Mouse (Mus musculus) layer of hippocampus, postnatal 25 days (tissue): ENCODE measurements at regions not wholly inside any gene's neighbourhood (a gene's known extent, or its start where the extent isn't known, plus 50 kb on each side); places are given as distances from the start of the nearest gene placed in this dataset.

Experiments
- DNase-seq, 2 experiments: peaks; one replicate each; pipeline ENCODE4 v3.0.0; 2022; ENCODE audit warnings: mixed read lengths in 2 of 2, low spot score in 1 of 2; ENCODE audit errors: extremely low spot score in 1 of 2

DNA sequence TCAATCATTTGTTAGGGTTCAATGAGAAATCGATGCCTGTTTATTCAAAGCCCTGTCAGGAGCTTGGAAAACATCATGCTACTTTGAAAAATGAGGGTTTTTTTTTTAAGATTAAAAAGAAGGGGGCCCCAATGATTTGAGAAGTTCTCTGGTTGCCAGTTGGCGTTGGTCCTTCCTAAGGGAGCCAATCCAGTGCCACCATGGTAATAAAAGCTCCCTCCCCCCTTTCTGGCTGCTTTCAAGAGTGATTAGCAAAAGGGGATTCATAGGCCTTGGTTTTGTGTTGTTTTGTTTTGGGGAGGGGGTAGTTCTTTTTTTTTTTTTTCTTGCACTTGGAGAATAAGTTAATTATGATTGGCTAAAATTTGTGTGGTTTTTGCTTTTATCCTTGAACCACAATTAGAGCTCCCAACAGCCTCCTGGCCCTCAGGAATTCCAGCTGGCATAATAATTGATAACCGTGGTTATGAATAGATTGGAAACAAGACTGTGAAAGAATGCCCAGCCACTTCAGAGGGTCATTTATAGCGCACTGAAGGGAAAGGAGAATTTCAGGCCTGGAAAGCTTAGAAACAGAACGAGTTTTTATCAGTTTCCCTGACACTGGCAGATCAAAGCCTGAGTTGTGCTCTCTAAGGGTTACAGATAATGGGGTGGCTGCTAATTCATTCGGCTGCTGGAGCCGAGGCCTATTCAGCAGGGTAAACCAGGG, 266.0 kb downstream of the Fam49a start:
- DNase-seq, result no peak

DNA sequence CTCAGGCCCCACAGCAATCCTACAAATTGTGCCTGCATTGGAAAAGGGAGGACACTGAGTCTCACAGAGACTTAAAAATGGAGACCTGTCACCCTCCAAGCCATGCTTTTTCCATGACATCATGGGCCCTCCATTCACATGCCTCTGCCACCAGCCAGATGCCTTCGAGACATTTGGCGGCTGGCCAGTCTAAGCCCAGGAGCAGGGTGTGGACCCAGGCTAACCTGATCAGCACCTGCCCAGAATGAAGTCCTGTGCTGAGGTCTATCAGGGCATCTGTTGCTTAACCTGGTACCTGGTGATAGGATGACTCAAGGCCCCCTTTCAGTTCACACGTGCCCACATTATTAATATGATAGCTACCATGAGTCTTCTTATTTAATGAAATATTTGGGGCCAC, 265.4 kb downstream of the Fam49a start:
- no peak for DNase-seq

DNA sequence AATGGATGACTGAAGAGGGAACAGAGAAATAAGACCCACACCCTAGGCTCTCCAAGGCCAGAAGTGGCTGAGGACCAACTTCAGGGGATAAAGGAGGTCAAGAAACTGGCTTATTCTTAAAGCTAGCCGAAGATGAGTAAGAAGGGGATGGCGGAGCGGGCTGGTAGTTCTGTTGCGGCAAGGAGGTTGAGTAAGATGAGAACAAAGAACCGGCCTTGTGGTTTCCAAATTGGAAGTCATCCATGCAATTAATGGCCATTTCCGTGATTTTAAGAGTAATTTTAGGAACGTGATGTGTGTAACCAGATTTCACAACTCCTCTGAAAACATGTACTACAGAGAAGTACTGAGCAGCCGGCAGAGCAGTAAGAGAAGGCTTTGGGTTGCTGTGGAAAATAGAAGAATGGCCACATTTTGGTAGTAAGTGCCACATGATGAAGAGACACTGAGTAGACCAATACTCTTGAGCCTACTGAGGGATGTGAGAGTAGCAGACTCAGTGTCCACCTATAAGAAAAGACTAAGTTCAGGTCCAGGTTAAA, 258.4 kb downstream of the Fam49a start:
- no peak for DNase-seq

DNA sequence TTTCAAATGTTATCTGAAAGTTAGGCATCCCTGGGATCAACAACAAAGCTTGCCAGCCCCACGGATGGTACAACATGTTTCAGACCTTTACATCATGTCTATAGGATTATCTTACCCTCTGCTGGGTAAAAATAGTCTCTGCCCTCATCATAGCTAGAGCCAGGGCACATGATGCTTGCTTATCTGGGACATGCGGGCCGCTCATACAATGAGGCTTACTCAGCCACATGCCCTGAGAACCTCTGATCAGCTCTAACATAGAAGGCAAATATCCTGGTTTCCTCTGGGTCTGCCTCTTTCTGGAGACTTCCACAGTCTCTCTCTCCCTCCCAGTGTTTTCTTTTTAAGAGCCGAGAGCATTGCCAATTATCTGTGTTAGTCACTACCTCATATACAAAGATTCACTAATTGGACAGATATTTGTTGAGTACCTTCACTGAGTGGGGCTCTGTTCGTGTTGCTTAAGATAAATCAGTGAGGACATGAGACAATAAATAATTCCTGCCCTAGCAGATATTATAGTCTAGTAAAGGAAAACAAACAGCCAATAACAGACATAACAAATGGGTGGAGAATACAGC, 256.6 kb downstream of the Fam49a start:
- DNase-seq, result no peak

DNA sequence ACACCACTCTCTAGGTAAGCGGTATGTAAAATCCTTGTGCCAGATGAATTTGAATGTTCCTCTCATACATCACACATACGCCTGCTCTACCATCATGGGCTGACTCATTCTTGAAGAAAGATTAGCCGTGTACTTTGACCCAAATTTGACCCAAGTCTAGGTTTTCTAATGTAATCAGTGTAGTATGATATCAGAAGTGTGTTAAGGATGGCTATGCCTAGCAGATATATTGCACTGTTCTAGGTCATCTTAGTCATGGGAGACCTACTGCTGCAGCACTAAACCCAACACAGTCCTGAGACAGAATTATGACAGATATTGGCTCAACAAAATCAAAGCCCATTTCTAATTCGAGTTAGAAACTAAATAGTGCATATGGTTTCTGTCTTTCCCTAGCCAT, 255.1 kb downstream of the Fam49a start:
- DNase-seq, result no peak

DNA sequence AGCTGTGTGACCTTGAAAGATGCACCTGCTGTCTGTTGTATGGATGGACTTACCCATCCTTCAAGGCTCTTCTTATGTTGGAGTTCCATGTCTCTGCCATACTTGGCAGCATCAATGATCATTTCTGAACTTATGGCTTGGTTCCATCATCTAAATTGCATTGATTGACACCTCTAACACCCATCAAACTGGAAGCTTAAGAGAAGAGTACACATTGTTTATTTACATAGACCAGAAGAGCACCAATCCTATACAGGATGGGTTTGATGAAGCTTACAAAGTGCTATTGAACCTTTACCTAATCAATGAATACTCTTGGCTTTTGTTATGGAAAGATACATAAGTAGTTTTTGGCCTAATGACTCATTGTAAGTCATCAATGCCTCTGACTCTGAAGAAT, 248.8 kb downstream of the Fam49a start:
- no peak for DNase-seq

DNA sequence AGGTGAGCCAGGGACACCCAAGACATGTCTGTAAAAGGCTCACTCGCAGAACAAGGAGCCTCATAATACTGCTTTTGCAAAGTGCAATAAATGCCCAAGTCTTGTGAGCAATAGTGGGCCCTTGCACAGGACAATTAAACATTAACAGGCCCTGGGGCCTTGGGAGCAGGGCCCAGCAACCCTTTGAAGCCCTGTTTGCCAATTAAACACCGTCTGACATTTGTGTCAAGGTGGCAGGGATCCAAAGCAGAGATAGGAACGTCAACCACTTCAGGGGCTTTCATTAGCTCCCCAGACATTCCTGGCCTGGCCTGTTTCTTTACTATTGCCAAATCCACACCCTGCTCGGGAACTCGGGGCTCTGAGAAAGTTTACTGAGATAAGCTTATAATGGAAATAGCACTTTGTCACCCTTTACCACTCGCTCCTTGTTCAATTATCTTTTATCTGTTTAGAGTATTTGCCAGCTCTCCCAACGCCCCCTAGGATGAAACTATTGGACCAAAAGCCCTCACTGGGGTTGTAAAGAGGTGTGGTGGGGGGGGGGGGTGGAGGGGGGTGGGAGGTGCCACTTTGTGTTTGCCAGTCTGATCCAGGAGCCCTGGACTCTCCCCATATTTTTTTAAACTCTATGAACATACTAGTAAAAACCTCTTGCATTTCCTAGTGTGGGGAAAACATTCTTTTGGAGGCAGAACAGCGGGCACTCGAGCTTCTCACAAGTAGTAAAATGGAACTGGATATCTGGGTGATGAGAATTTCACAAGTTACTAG, 247.4 kb downstream of the Fam49a start:
- DNase-seq, result no peak

DNA sequence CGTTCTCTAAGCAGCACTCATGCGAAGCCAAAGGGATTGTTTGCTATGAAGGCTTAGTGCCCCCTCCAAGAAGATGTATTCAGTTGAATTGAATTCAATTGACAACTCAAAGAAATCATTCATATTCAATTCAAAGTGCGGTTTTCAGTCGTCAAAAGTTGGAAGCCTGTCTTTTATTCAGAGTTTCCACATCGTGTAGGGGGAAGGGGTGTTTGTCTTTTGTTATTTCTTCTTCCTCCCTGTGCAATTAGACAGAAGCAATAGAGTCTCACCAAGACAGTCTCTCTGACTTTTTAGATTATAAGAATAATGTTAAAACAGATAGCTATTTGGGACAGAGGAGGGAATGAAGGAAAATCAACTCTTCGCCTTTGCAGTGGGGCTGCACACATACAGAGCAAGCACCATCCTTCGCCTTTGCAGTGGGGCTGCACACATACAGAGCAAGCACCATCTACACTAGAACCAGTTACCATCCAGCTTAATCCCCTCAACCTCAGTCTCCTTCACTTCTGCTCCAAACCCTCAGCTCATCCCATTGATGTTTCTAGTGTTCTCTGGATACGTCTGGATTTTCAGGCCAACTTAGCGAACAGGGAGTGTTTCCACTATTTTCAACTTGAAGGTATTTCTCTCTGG, 246.7 kb downstream of the Fam49a start:
- DNase-seq, result no peak

DNA sequence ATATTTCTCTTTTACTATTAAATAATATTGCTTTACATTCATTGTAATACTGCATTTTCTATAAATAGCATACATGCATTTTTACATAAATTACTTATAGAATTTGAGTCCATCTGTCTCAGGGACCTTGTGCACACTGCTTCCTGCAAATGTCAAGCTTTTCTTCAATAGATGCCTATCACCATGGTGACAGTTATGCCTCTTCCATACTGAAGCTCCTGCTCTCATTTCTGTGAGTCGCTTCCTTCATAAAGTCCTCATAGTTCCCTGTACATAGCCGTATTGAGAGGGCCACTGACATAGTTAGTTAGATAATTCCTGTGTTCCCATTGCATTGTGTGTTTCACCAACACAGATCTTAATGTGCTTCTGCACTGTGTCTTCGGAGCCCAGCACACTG, 244.7 kb downstream of the Fam49a start:
- no peak for DNase-seq

DNA sequence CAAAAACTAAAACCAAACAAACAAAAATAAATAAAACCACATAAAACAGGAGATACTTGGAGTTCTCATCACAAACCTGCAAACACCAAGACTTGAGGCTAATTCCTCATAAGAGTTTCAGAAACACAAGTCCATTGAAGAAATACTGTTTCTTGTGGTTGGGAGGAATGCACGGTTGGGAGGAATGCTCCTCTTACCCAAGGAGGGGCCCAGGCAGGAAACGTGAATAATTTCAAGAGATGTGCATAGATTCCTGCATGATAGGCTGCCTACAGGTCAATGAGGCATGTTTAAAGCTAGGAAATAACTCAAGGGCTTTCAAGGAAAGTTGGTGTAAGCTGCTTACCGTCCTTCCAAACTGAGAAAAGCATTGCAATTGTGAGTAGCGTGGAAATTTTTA, 243.7 kb downstream of the Fam49a start:
- DNase-seq, result no peak

DNA sequence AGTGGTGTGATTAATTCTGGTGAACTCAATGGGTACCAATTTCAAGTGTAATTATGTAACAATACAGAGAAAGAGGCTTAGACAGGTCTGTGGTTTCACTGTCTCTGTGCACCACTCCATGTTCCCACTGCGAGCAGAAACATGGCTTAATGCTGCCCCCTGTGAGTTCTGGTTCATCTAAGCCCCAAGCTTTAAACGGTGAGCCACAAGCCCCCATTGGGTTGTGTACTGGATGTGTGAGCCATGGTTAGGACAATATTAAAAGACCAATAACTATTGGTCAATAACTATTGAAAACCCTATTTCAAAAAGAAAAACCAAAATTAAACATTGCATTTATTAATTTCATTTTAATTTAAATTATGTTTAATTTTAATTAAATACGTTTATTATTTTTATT, 238.0 kb downstream of the Fam49a start:
- no peak for DNase-seq

DNA sequence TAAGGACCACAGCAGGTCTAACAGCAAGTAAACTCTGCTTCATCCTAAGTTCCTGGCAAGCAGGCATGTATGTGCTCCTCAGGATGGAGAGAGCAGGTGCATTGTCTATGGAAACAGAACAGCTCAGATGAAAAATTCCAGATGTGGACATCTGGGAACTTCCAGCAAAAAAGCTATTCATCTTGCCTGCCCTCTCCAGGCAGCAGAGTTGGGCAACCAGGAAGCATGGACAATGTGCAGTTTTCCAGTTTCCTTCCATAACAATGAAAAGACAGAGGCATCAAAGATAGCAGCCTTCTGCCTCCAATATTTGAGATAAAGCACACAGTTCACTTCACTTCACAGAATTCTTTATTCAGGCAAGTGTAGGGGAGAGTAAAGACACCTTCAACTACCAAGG, 236.7 kb downstream of the Fam49a start:
- no peak for DNase-seq

DNA sequence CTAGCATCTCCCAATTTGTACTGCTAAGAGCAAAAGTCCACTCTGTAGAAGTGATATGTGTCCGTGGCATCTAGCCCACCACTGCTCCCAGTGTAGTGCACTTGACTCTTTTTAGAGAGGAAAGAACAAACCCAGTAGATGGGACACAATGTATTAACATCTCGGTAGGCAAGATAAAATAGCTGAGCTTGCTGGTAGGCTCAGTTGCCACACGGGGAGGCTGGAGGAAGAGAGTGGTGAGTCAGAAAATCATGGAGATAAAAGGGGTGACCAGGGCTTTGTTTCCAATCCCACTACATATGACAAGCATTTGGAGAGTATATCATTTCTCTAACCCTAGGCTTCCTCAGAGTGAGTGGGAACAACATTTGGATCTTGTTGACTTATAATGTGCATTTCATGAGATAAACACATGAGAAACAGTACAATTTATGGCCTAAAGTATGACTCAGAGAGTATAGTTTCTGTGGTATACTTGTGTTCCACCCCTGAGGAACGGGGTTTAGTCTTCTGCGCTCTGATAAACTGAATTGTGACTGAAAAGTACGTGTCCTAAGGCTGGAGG, 235.4 kb downstream of the Fam49a start:
- DNase-seq, result no peak

DNA sequence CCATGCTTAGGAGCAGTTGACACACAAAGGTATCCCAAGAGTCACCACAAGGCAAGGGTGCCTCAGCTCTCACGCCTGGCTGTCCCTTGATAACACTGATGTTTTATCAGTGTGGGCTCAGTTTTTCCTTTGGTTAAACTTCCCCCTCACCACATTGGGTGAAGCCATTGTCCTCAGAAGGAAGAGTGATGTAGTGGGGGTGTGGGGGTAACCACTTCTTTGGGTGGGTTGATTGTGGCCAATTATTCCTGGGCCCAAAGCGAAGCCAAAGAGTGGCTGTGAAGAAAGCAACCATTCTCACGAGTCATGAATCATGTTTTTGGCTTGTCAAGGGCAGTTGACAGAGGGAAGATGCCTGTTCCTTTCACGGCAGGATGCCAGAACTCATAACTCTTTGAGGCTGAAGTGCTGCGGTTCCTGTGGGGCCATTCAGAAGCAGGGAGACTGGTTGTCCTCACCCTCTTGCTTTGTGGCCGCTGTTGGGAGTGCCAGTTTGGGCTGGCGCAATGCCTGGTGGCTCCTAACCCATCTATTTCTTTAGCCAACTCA, 234.7 kb downstream of the Fam49a start:
- DNase-seq, result peak in 1 of 2 experiments; percentile 15

DNA sequence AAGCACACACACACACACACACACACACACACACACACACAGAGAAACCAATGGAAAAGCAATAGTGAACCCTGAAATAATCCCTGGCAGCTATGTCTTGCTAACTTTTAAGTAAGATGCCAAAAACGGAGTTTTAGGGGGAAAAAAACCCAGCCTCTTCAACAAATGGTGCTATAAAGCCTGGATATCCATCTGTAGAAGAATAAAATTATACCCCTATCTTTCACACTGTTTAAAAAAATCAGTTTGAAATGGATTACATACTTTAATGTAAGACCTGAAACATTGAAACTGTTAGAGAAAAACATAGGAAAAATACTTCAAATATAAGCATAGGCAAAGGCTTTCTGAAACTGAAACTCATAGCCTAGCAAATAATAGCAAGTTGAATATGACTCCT, 228.2 kb downstream of the Fam49a start:
- no peak for DNase-seq

DNA sequence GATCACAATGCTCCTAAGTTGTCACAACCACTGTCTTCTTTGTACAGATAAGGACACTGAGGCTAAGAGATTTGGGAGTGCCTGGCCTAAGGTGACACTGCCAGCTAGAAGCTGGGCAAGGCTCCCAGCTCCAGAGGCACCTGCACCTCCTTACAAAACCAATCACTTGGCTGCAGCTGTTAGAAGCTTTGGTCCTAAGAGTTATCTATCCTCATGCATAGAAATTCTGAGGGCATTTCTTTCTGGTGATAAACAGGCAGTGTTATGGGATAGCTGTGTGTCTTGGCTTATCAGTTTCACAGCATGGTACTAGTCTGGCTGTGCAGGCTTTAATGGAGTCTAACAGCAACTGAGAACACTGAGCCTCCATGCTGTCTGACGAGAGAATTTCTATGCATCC, 226.2 kb downstream of the Fam49a start:
- DNase-seq, result no peak

DNA sequence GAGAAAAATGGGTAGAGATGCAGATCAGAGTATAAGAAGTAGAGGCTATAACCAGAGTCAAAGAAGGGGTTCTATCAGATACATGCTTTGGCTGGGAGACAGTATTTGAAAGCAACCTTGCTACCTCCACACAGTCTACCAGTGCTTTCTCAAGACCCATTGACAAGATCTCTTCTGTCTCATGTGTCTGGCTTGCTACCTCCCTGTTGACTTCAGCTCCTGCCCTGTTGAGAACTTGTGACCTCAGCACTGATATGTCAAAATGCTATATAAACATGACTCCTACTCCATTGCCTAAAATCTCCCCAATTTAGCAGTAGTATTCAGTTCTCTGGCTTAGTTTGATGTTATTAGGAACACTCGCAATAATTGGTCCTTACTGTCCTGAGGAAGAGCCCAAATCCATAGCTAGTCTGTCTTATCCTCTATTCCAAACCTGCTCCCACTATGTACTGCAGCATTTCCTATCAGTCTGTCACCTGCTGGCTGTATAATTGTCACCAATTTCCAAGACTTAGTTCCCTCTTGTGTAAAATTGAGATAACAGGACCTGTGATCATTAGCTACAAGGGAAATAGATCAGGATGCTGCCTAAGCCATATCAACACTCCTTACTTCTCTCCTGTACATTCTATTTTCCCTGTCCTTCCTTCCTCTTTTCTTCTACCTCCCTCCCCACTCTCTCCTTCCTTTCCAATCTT, 224.9 kb downstream of the Fam49a start:
- DNase-seq, result no peak

DNA sequence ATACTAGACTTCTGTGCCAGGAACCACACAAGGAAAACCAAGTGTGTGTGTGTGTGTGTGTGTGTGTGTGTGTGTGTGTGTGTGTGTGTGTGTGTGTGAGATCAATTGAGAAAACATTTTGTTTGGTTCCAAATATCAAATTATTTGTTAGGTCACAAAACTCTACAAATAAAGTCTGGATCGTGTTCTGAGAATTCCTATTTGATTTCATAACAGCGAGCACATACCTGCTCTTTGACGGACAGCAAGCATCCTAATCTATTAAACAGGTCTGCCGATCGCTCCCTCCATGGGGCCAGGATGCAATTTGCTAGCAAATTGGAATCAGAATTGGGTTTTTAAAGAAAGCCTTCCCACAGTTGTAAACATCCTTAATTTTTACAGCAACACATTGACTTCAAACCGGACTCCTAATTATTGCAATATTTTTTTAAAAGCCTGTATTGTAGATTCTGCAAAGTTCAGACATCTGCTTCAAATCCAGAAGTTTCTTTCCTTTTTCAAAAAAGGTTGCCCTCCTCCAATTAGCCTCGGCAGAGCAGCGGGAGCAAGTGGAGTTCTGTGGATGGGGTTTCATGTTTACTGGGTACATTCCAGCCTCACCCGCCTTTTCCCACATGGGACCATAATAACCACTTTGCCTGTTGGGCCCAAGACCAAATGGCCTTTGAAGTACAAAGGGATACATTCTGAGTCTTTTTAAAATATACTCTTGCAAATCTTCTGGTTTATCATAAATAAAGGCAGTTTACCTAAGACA, 223.2 kb downstream of the Fam49a start:
- DNase-seq, result no peak

DNA sequence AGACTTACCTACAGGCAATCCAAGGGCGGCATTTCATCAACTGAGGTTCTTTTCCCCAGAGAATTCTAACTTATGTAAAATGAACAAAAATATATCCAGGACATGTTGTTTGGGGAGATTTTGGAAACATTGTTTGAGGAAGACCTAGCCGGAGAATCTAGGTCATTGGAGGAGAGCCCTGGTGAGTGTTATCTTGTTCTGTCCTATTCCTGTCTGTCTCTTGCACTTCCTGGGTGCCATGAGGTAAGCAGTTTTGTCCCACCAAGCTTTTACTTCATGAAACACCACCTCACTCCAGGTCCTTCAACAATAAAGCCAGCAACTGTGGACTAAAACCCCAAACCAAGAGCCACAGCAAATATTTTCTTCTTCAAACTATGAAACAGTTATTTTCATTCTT, 218.5 kb downstream of the Fam49a start:
- DNase-seq, result no peak
